Mouse (Mus musculus): ENCODE data around the gene Gm49361. TPM values are rescaled to one million over a fixed set of nuclear protein-coding genes. Genes with fewer than 3 reads are reported as not detected.
"Not testable (repeated sequence)": the region's sequence is repeated elsewhere in the genome, so short reads cannot be mapped to it uniquely, and the experiment has no call there.

Gene Gm49361
- polyA plus RNA-seq, 1 experiment from 2014 or later: not detected

- Histone ChIP-seq H3K36me3 (ENCODE audit: control insufficient read depth, insufficient read depth, low read length) (no peaks in the 10 kb centered on the region), H3K4me2 (no peak within 1 kb of the TSS), H3K9me3 (ENCODE audit: control insufficient read depth, low read length) (no peaks in the 10 kb centered on the region), H3K27me3 (ENCODE audit: control insufficient read depth, insufficient read depth, low read length) (no peaks in the 10 kb centered on the region), H3K4me1 (ENCODE audit: control insufficient read depth, insufficient read depth, low read length) (peaks cover 5% of the 10 kb centered on the region), H3K4me3 (ENCODE audit: low read depth, low read length) (no peak within 1 kb of the TSS), H3K27ac (ENCODE audit: low read depth, low read length) (no peak within 1 kb of the TSS), H3K9ac (ENCODE audit: low read length) (no peak within 1 kb of the TSS)
- no peak for ATAC-seq (ENCODE audit: low FRiP score)
- WGBS: 86% methylated on average over 4 of the region's 4 CpGs
- DNase-seq (ENCODE audit: low spot score, missing footprints): no peak
Observed at GRCm38 (mm10) chr14:57758237-57758636, 12.3 kb upstream of the Gm49361 start, which contains the start of gene Lats2. Gene Lats2, minus strand, starts transcription at chr14:57758388.

DNA sequence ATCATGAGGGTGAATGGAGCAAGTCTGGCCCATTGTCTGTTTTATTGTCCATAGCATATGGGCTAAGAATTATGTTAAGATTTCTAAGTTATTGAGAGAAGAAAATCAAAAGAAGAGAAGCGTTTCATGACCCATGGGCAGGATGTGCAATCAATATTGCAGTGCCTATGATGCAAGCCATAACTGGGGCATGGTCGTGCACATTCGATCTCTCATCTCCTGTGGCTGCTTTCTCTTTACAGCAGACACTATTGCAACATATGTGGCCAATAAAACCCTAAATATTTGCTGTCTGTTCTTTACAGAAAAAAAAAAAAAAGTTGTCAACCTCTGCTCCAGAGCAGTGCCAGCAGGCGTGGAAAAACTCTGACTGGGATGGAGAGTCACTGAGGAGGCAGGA lies 10.2 kb upstream of the Gm49361 start:
- WGBS: 97% methylated on average over 4 of the region's 4 CpGs
- ATAC-seq (ENCODE audit: low FRiP score) (no peak), DNase-seq (ENCODE audit: low spot score, missing footprints) (no peak)
- no peak overlapping the region for H3K4me2 ChIP-seq
- H3K4me3 ChIP-seq (ENCODE audit: low read depth, low read length): no peak overlapping the region
- no peak overlapping the region for H3K27ac ChIP-seq (ENCODE audit: low read depth, low read length)
- peaks cover 9% of the 10 kb centered on the region for H3K4me1 ChIP-seq (ENCODE audit: control insufficient read depth, insufficient read depth, low read length)
- no peaks in the 10 kb centered on the region for H3K36me3 ChIP-seq (ENCODE audit: control insufficient read depth, insufficient read depth, low read length)
- H3K9ac ChIP-seq (ENCODE audit: low read length): no peak overlapping the region
- H3K27me3 ChIP-seq (ENCODE audit: control insufficient read depth, insufficient read depth, low read length): no peaks in the 10 kb centered on the region
- no peaks in the 10 kb centered on the region for H3K9me3 ChIP-seq (ENCODE audit: control insufficient read depth, low read length)

- H3K27ac ChIP-seq (ENCODE audit: low read depth, low read length): no peak overlapping the region
- peaks cover 9% of the 10 kb centered on the region for H3K4me1 ChIP-seq (ENCODE audit: control insufficient read depth, insufficient read depth, low read length)
- H3K36me3 ChIP-seq (ENCODE audit: control insufficient read depth, insufficient read depth, low read length): no peaks in the 10 kb centered on the region
- H3K9me3 ChIP-seq (ENCODE audit: control insufficient read depth, low read length): no peaks in the 10 kb centered on the region
- no peak overlapping the region for H3K9ac ChIP-seq (ENCODE audit: low read length)
- no peak overlapping the region for H3K4me2 ChIP-seq
- no peak overlapping the region for H3K4me3 ChIP-seq (ENCODE audit: low read depth, low read length)
- 94% methylated on average over 2 of the region's 2 CpGs for WGBS
- ATAC-seq (ENCODE audit: low FRiP score) (no peak), DNase-seq (ENCODE audit: low spot score, missing footprints) (no peak)
- H3K27me3 ChIP-seq (ENCODE audit: control insufficient read depth, insufficient read depth, low read length): no peaks in the 10 kb centered on the region
Observed at GRCm38 (mm10) chr14:57755661-57756060, 9.8 kb upstream of the Gm49361 start.

DNA sequence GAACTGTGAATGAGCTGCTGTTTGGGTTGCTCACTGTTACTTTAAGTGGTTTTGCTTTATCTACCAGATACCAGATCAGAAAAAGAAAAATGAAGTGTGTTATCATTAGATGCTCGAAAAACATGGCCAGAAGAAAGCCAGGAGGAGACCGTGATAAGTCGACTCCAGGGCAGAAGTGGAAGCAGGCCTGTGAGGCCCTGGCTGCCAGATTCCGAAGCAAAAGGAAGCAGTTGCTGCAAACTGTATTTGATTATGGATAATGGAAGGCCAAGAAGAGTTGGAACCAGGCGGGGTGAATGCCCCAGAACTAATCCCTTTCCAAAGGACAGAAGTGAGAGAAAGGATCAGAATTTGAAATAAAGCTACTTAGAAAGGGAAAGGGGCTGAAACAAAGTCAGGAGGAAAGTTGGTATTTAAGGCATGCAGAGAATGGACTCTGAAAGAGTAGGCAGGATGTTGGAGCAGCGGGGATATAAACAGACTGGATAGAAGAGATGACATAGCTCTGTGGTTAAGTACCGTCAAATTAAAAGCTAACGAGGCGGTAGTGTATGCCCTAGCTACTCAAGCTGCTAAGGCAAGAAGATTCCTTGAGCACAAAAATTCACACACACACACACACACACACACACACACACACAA lies 7.6 kb upstream of the Gm49361 start:
- WGBS: 4% methylated on average over 9 of the region's 9 CpGs
- H3K4me3 ChIP-seq (ENCODE audit: low read depth, low read length): no peak overlapping the region
- ATAC-seq (ENCODE audit: low FRiP score): peak; percentile 62
- H3K9me3 ChIP-seq (ENCODE audit: control insufficient read depth, low read length): no peaks in the 10 kb centered on the region
- H3K4me2 ChIP-seq: peak overlapping the region; percentile 5; the same call in 1 of the 2 replicates
- H3K27ac ChIP-seq (ENCODE audit: low read depth, low read length): peak overlapping the region; percentile 45
- peaks cover 9% of the 10 kb centered on the region for H3K4me1 ChIP-seq (ENCODE audit: control insufficient read depth, insufficient read depth, low read length)
- peak overlapping the region; percentile 4; the same call in 1 of the 2 replicates for H3K9ac ChIP-seq (ENCODE audit: low read length)
- DNase-seq (ENCODE audit: low spot score, missing footprints): peak; percentile 86
- H3K27me3 ChIP-seq (ENCODE audit: control insufficient read depth, insufficient read depth, low read length): no peaks in the 10 kb centered on the region; the same call in 1 of the 2 replicates
- H3K36me3 ChIP-seq (ENCODE audit: control insufficient read depth, insufficient read depth, low read length): no peaks in the 10 kb centered on the region

- not testable (repeated sequence) for H3K4me3 ChIP-seq (ENCODE audit: low read depth, low read length); DNase-seq (ENCODE audit: low spot score, missing footprints); H3K27me3 ChIP-seq (ENCODE audit: control insufficient read depth, insufficient read depth, low read length); H3K9me3 ChIP-seq (ENCODE audit: control insufficient read depth, low read length); H3K36me3 ChIP-seq (ENCODE audit: control insufficient read depth, insufficient read depth, low read length); ATAC-seq (ENCODE audit: low FRiP score); H3K4me2 ChIP-seq; H3K4me1 ChIP-seq (ENCODE audit: control insufficient read depth, insufficient read depth, low read length); H3K9ac ChIP-seq (ENCODE audit: low read length); H3K27ac ChIP-seq (ENCODE audit: low read depth, low read length)
Observed at GRCm38 (mm10) chr14:57751006-57751405, 5.1 kb upstream of the Gm49361 start.

DNA sequence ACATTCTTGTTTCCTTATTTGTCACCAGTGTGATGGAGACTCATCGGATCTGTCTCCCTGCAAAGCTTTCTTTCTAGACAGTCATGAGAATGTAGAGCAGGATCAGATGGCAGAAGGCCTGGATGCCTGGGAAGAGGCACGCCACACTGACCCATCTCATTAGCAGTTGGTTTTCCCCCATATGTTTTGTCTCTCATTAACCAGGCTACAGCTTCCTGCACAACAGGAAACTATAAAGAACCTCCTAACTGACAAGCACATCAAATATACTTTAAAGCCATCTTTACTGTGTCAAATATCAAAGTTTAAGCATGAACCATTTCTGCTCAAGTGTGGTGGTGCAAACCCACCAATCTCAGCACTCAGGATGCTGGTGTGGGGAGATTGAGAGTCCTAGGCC lies 3.6 kb upstream of the Gm49361 start:
- ATAC-seq (ENCODE audit: low FRiP score) (no peak), DNase-seq (ENCODE audit: low spot score, missing footprints) (peak; percentile 21)
- WGBS: 82% methylated on average over 2 of the region's 2 CpGs

GRCm38 (mm10) chr14:57745291-57745969 lies 473 bp downstream of the Gm49361 start:
- under 1% methylated on average over 77 of the region's 103 CpGs for WGBS
- H3K36me3 ChIP-seq (ENCODE audit: control insufficient read depth, insufficient read depth, low read length): no peaks in the 10 kb centered on the region
- peak; percentile 74 for ATAC-seq (ENCODE audit: low FRiP score)
- H3K9ac ChIP-seq (ENCODE audit: low read length): peak overlapping the region; percentile 93
- no peaks in the 10 kb centered on the region for H3K9me3 ChIP-seq (ENCODE audit: control insufficient read depth, low read length)
- DNase-seq (ENCODE audit: low spot score, missing footprints): peak; percentile 93
- peak overlapping the region; percentile 96 for H3K4me3 ChIP-seq (ENCODE audit: low read depth, low read length)
- peaks cover 10% of the 10 kb centered on the region; the same call in 1 of the 2 replicates for H3K4me1 ChIP-seq (ENCODE audit: control insufficient read depth, insufficient read depth, low read length)
- peak overlapping the region; percentile 59 for H3K27ac ChIP-seq (ENCODE audit: low read depth, low read length)
- H3K27me3 ChIP-seq (ENCODE audit: control insufficient read depth, insufficient read depth, low read length): no peaks in the 10 kb centered on the region; the same call in 1 of the 2 replicates
- peak overlapping the region; percentile 85 for H3K4me2 ChIP-seq

More for the DNA sequence above, 3.6 kb upstream of the Gm49361 start:
- H3K9me3 ChIP-seq (ENCODE audit: control insufficient read depth, low read length): no peaks in the 10 kb centered on the region
- H3K4me1 ChIP-seq (ENCODE audit: control insufficient read depth, insufficient read depth, low read length): peaks cover 13% of the 10 kb centered on the region
- no peak overlapping the region for H3K4me3 ChIP-seq (ENCODE audit: low read depth, low read length)
- H3K27ac ChIP-seq (ENCODE audit: low read depth, low read length): no peak overlapping the region
- H3K9ac ChIP-seq (ENCODE audit: low read length): no peak overlapping the region
- no peaks in the 10 kb centered on the region; the same call in 1 of the 2 replicates for H3K27me3 ChIP-seq (ENCODE audit: control insufficient read depth, insufficient read depth, low read length)
- no peaks in the 10 kb centered on the region for H3K36me3 ChIP-seq (ENCODE audit: control insufficient read depth, insufficient read depth, low read length)
- H3K4me2 ChIP-seq: no peak overlapping the region

DNA sequence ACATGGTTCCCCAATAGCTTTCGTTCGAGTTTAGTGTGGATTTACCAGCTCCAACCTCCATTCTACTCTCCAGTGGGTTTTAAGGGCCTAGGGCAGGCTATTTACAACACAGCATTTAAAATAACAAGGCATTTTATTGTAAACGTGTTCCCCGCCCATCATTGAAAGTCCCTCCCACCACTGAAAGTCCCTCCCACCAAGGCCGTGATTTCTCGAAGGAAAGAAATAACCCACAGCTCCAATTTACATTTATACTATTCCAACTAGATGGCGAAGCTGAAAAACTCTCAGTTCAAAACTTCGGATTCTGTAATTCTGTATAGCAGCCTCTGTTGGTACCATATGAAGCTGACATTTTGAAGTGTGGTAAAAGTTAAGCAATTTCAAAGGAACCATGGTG lies 1.4 kb downstream of the Gm49361 start:
- H3K27me3 ChIP-seq (ENCODE audit: control insufficient read depth, insufficient read depth, low read length): no peaks in the 10 kb centered on the region
- H3K27ac ChIP-seq (ENCODE audit: low read depth, low read length): no peak overlapping the region
- no peak overlapping the region for H3K9ac ChIP-seq (ENCODE audit: low read length)
- no peak for ATAC-seq (ENCODE audit: low FRiP score)
- peak overlapping the region; percentile 96 for H3K4me3 ChIP-seq (ENCODE audit: low read depth, low read length)
- H3K36me3 ChIP-seq (ENCODE audit: control insufficient read depth, insufficient read depth, low read length): no peaks in the 10 kb centered on the region
- DNase-seq (ENCODE audit: low spot score, missing footprints): no peak
- no peaks in the 10 kb centered on the region for H3K9me3 ChIP-seq (ENCODE audit: control insufficient read depth, low read length)
- H3K4me1 ChIP-seq (ENCODE audit: control insufficient read depth, insufficient read depth, low read length): peaks cover 10% of the 10 kb centered on the region; the same call in 1 of the 2 replicates
- 1% methylated on average over 8 of the region's 8 CpGs for WGBS
- H3K4me2 ChIP-seq: peak overlapping the region; percentile 85

GRCm38 (mm10) chr14:57740651-57741050 lies 5.3 kb downstream of the Gm49361 start:
- WGBS: 85% methylated on average over 8 of the region's 8 CpGs
- H3K9me3 ChIP-seq (ENCODE audit: control insufficient read depth, low read length): no peaks in the 10 kb centered on the region
- ATAC-seq (ENCODE audit: low FRiP score) (no peak), DNase-seq (ENCODE audit: low spot score, missing footprints) (no peak)
- no peaks in the 10 kb centered on the region for H3K36me3 ChIP-seq (ENCODE audit: control insufficient read depth, insufficient read depth, low read length)
- H3K4me3 ChIP-seq (ENCODE audit: low read depth, low read length): no peak overlapping the region
- peaks cover 10% of the 10 kb centered on the region; the same call in 1 of the 2 replicates for H3K4me1 ChIP-seq (ENCODE audit: control insufficient read depth, insufficient read depth, low read length)
- no peaks in the 10 kb centered on the region for H3K27me3 ChIP-seq (ENCODE audit: control insufficient read depth, insufficient read depth, low read length)
- H3K9ac ChIP-seq (ENCODE audit: low read length): no peak overlapping the region
- H3K27ac ChIP-seq (ENCODE audit: low read depth, low read length): no peak overlapping the region
- H3K4me2 ChIP-seq: no peak overlapping the region
